Mouse (Mus musculus) lung, postnatal 10 days (tissue): ENCODE data around the gene Galnt17.
A peak's percentile ranks its signal among the peaks of the same experiment; 100 is the strongest.

Source experiments
- DNase-seq: peaks from one replicate; pipeline ENCODE4 v3.0.0; 2021

Galnt17 gene

GRCm38 (mm10) chr5:131239813-131240212 is 68.5 kb downstream of the Galnt17 start:
- no peak for DNase-seq

- no peak for DNase-seq
Measured at GRCm38 (mm10) chr5:131236906-131237305, 71.4 kb downstream of the Galnt17 start.

GRCm38 (mm10) chr5:131233828-131234227 is 74.5 kb downstream of the Galnt17 start:
- DNase-seq, result peak; percentile 43

GRCm38 (mm10) chr5:131231060-131231459 is 77.2 kb downstream of the Galnt17 start:
- DNase-seq, result no peak

DNA sequence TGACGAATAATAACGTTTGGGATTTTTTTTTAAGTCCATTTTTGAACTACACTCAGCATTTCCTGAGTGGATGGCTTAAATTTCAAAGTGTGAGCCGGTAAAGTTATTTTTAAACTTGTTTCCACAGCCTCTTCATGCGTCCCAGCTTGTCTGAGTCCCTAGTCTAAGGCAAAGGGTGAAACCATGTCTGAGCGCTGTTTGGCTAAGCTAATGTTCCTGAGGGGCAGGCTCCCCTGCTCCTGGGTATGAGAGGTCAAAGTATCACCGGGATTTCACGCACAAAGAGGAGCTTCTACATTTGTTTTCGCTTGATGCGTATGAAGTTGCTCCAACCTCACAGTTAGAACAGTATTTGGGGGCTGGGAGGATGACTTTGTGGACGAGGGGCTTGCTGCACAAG is 78.6 kb downstream of the Galnt17 start:
- no peak for DNase-seq

DNA sequence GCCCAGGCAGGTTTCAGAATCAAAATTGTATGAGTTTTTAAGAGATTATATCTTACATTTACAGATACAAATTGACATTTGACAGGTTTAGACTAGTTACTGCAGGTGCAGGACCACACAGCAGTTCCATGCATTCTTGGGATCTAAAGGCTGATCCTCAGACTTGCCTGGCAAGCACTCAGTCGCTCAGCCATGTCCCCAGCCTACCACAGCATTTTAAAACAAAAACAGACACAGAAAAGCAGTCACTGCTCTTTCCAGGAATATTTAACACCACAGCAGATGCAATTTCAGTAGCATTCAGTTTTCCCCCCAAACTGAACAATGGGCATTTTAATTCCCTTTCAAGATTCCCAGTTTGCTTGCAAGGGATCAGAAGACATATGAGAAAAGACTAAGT is 84.9 kb downstream of the Galnt17 start:
- no peak for DNase-seq

- no peak for DNase-seq
Measured at GRCm38 (mm10) chr5:131222498-131223244, 85.6 kb downstream of the Galnt17 start.

DNA sequence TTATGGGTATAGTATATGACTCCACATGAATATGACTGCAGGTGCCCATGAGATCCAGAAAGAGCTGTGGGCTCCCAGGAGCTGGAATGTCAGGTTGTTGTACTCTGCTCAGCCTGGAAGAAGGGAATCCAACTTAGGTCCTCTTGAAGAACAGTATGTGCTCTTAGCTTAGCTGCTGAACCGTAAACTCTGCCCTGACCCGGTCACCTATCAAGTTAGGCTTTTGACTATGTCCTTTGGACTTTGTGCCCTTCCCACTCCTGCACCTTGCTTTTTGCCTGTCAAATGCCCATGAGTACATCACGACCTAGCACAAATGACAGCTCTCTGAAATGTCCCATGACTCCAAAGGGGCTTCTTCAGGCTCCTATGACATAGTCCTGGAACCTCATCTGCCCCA is 90.1 kb downstream of the Galnt17 start:
- no peak for DNase-seq

GRCm38 (mm10) chr5:131211618-131212017 is 96.7 kb downstream of the Galnt17 start:
- no peak for DNase-seq

- no peak for DNase-seq
Measured at GRCm38 (mm10) chr5:131201146-131201545, 107.2 kb downstream of the Galnt17 start.

DNA sequence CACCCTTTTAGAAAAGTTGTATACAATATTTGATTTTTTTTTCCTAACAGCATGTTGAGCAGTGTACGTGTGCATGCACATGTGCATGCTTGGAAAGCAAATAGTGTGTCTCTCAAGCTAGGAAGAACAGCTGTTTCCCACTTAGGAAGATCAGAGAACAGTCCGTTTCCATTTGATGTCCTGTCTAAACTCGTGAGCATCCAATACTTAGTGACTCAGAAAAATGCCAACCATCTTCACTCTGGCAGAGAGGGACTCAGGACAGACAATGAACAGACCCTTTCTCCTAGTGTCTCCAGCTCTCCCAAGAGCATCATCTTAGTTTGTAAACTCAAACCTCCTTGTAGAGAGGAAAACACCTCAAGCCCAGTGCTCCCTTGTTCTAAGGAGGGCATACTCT is 116.0 kb downstream of the Galnt17 start:
- DNase-seq, result no peak

GRCm38 (mm10) chr5:131184566-131184965 is 123.7 kb downstream of the Galnt17 start:
- DNase-seq, result no peak

DNA sequence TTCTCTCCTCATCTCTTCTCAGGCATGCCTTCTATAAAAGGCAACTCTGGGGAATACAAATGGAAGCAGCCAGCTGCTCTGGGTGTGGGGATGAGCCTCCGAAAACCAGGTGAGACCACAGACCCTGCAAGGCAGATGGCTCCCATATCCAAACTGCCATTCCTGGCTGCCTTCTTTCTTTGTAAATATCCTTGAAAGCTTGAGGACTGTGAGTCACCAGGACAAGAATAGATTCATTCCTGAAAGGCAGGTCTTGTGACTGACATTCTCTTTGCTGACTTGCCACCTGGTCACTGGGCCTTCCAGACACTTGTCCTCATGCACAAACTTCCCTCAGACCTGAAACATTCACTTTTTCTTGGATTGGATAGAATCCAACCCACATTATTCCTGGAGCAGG is 127.1 kb downstream of the Galnt17 start:
- no peak for DNase-seq

- DNase-seq, result no peak
Measured at GRCm38 (mm10) chr5:131180756-131181155, 127.5 kb downstream of the Galnt17 start.

DNA sequence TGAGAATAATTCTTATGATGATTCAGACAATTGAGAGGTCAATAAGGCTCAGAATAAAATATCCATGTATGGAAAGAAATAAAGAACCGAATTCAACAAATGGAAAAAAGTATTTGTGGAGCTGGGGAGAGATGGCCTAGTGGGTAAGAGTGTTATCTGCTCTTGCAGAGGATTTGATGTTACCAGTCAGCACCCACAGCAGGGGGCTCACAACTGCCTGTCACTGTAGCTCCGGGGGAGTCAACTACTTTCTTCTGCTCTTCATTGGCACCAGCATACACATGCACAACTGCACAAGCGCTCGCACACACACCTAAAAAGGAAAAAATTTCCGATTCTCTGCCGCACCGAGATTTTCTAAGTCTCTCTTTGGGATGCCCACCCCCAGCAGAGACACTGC is 130.4 kb downstream of the Galnt17 start:
- DNase-seq, result no peak

DNA sequence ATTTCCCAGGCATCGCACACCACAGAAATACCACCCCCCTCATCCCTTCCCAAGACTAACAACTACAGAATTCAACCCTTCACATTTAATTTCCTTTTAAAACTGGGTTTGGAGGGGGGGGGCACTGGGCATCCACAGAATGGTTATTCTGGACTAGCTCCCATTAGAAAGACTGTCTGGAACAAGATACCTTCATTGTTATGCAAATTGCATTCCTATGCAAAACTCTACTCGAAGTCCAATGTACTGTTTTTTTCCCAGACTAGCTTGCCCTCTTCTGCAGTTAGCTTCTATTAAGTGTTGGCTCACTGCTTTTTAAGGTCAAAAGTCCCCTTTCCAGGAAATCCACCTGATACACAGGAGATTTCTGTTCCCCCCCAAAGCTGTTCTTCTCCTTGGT is 131.1 kb downstream of the Galnt17 start:
- no peak for DNase-seq

DNA sequence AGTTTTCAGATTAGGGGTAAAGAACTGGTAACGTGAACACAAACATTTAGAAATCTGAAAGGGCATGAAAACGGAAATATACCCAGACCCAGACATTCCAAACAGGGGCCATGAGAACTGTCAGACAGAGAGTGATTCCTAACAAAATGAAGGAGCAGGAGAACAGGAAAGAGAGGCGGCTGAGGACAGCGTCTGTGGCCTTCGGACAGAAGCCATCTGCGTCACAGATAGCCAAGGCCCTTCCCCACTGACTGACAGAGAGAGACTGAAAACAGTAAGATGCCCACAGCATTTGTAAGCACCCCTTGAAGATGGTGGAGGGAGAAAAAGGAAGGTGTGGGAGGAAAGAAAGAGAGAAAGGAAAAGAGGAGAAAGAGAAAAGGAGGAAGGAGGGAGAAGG is 139.1 kb downstream of the Galnt17 start:
- no peak for DNase-seq

GRCm38 (mm10) chr5:131167366-131167765 is 140.9 kb downstream of the Galnt17 start:
- DNase-seq, result no peak

DNA sequence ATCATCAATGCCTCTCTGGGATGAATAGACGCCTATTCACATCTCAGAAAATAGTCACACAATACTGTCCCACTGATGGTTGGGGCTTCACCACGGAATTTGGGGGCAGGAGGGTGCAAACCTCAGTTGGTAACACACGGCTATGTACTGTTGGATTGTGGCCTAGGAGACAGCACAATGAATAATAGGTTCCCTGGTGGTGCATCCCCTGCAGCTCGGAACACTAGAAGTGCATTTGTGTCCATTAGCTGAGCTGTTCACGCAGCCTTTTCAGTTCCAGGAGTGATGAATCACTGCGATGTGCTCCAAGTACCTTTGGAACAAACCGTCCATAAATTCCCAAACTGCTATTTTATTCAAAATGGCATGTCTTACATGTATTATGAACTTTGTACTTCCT is 142.6 kb downstream of the Galnt17 start:
- DNase-seq, result no peak

- DNase-seq, result no peak
Measured at GRCm38 (mm10) chr5:131157866-131158265, 150.4 kb downstream of the Galnt17 start.

GRCm38 (mm10) chr5:131156323-131156722 is 152.0 kb downstream of the Galnt17 start:
- no peak for DNase-seq

- no peak for DNase-seq
Measured at GRCm38 (mm10) chr5:131142606-131143005, 165.7 kb downstream of the Galnt17 start.

DNA sequence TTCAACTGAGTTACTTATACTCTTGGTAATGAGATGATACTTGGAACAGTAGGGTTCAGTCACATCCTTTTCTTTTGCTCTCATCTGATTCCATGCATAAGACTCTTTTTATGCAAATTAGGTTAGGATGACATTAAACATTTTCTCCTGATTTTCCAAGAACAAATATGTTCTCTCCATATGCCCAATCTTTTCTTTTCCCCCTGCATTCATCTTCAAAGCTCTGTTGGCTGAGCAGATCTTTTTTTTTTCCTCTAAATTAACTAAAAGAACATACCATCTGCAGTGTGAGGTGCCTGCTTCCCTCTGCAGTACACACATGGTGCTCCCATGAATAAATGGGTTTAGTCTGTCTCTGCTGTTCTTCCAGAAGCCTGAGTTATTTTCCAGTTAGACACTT is 173.5 kb downstream of the Galnt17 start:
- DNase-seq, result no peak

DNA sequence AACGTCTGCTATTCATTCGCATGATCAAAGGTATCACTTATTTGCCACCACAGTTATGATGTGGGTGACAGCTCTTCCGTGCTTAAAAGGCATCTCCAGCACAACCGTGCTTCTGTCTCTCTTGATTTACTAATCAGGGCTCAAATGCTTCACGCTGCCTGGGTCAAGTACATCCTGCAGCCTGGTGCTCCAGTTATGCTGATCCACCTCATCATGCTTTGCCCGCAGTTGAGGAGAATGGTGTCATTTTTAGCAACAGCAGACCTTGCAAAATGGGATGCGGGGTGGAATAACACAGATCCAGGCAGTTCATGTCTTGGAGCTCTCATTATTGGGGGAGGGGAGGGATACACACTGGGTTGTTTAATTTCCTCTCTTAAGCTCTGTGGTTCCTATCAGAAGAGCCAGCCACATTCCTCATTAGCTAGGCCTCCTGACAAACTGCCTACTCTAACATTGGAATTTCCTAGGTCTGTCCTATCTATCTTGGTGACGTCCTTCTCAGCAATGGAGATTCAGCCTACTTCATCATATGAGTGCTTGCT is 187.9 kb downstream of the Galnt17 start:
- no peak for DNase-seq

- no peak for DNase-seq
Measured at GRCm38 (mm10) chr5:131119896-131120295, 188.4 kb downstream of the Galnt17 start.
